Mouse (Mus musculus) frontal cortex, postnatal 36 days (tissue): ENCODE measurements at regions not wholly inside any gene's neighbourhood (a gene's known extent, or its start where the extent isn't known, plus 50 kb on each side); places are given as distances from the start of the nearest gene placed in this dataset.

Experiments
- DNase-seq, 2 experiments: peaks; one replicate each; pipeline ENCODE4 v3.0.0; 2022; ENCODE audit warnings: low spot score in 2 of 2

- DNase-seq = no peak
Observed at GRCm38 (mm10) chr3:56810548-56811071, 491.2 kb downstream of the Tm4sf1 start.

- DNase-seq = no peak
Observed at GRCm38 (mm10) chr3:56793054-56793453, 508.7 kb downstream of the Tm4sf1 start.

GRCm38 (mm10) chr3:56789155-56789554, 512.6 kb downstream of the Tm4sf1 start:
- DNase-seq = peak in 1 of 2 experiments; percentile 29

- DNase-seq = no peak
Observed at GRCm38 (mm10) chr3:56773920-56774319, 527.9 kb downstream of the Tm4sf1 start.

- no peak for DNase-seq
Observed at GRCm38 (mm10) chr3:56770225-56770624, 531.6 kb downstream of the Tm4sf1 start.

GRCm38 (mm10) chr3:56767133-56767532, 534.7 kb downstream of the Tm4sf1 start:
- no peak for DNase-seq

GRCm38 (mm10) chr3:56764336-56764735, 537.5 kb downstream of the Tm4sf1 start:
- DNase-seq = no peak

- DNase-seq = no peak
Observed at GRCm38 (mm10) chr3:56763896-56764295, 537.9 kb downstream of the Tm4sf1 start.

- no peak for DNase-seq
Observed at GRCm38 (mm10) chr3:56753654-56754053, 548.1 kb downstream of the Tm4sf1 start.

- DNase-seq = no peak
Observed at GRCm38 (mm10) chr3:56751926-56752325, 549.9 kb downstream of the Tm4sf1 start.

- no peak for DNase-seq
Observed at GRCm38 (mm10) chr3:56740902-56741301, 557.4 kb upstream of the Nbea start.

- DNase-seq = no peak
Observed at GRCm38 (mm10) chr3:56739451-56739850, 556.0 kb upstream of the Nbea start.

- DNase-seq = no peak
Observed at GRCm38 (mm10) chr3:56730849-56731248, 547.3 kb upstream of the Nbea start.

- DNase-seq = no peak
Observed at GRCm38 (mm10) chr3:56724991-56725390, 541.5 kb upstream of the Nbea start.

GRCm38 (mm10) chr3:56708260-56708659, 524.8 kb upstream of the Nbea start:
- no peak for DNase-seq

- DNase-seq = no peak
Observed at GRCm38 (mm10) chr3:56707312-56707711, 523.8 kb upstream of the Nbea start.

GRCm38 (mm10) chr3:56706038-56706437, 522.5 kb upstream of the Nbea start:
- no peak for DNase-seq

GRCm38 (mm10) chr3:56698941-56699340, 515.4 kb upstream of the Nbea start:
- DNase-seq = no peak

GRCm38 (mm10) chr3:56698248-56698647, 514.7 kb upstream of the Nbea start:
- peak; percentile 19 to 51 for DNase-seq

- DNase-seq = no peak
Observed at GRCm38 (mm10) chr3:56681031-56681430, 497.5 kb upstream of the Nbea start.

GRCm38 (mm10) chr3:56668829-56669228, 485.3 kb upstream of the Nbea start:
- no peak for DNase-seq

GRCm38 (mm10) chr3:56660594-56660993, 477.1 kb upstream of the Nbea start:
- no peak for DNase-seq

- DNase-seq = no peak
Observed at GRCm38 (mm10) chr3:56647313-56647712, 463.8 kb upstream of the Nbea start.
